Mouse (Mus musculus) left cerebral cortex, postnatal 25 days (tissue): ENCODE data around the gene Slc17a9. TPM values are rescaled to one million over a fixed set of nuclear protein-coding genes. Genes with fewer than 3 reads are reported as not detected.
A peak's percentile ranks its signal among the peaks of the same experiment; 100 is the strongest.

ENCODE experiments used
- DNase-seq, 2 experiments: peaks; one replicate each; pipeline ENCODE4 v3.0.0; 2022; ENCODE audit warnings: low spot score in 2 of 2, mixed read lengths in 1 of 2
- intact Hi-C: fragments of 180-260 bp; cut with DNase I; formaldehyde crosslinking; loops from one replicate; pipeline ENCODE4 v1.15.1; 2025
- total RNA-seq, 2 experiments: library from RNA; stranded (reverse); gene quantifications; 2 replicates each; pipeline ENCODE4 v1.2.3; 2021

The Slc17a9 gene
- total RNA-seq, 2 experiments from 2014 or later = 0.30 to 0.53 TPM

DNA sequence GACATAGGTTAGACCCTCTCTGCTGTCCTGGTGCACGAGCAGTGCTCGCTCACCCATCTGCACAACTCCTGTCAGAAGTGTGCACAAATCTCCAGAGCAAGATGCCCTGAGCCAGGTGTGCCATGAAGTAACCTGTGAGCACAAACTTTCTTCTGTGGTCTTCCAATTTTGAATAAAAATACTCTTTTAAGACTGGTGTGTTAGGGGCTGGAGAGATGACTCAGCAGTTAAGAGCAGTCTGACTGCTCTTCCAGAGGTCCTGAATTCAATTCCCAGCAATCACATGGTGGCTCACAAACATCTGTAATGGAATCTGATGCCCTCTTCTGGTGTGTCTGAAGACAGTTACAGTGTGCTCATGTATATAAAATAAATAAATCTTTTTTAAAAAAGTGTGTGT, 18.3 kb downstream of the Slc17a9 start:
- DNase-seq = no peak
- intact Hi-C loops = no loop called here

DNA sequence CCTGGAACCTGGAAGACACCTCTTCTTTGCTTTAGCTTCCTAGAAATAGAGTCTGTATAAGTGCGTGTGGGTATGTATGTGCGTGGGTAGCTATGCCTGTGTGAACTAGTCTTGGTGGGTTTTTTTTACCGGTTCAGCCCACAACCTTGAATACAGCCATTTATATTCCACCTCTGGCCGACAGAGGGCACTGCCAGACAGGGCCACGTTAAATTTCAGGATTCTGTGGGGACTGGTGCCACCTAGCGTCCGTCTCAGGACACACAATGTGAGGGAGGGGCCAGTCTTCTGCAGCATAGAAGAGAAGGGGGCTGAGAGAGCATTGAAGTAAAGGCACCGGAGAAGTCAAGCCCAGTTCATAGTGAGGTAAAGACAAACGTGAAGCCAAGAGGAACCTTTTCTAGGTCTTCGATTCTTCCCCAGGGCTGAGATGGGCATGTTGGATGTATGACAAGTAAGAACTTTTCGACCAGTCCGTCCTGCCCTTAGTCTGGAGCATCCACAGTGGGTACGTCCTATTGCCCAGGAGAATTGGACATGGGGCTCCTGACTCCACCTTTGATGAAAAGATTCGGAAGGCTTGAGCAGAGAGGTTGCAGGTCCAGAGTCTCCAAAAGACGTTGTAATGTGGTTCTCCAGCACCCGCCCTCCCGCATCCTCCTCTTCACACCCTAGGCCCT, 20.3 kb downstream of the Slc17a9 start:
- DNase-seq = peak; percentile 85 to 92
- intact Hi-C loops = loop anchor here (1.0 to 5.0 kb wide), 4 partner anchors 34 to 183 kb away; no protein-coding TSS in a partner anchor

DNA sequence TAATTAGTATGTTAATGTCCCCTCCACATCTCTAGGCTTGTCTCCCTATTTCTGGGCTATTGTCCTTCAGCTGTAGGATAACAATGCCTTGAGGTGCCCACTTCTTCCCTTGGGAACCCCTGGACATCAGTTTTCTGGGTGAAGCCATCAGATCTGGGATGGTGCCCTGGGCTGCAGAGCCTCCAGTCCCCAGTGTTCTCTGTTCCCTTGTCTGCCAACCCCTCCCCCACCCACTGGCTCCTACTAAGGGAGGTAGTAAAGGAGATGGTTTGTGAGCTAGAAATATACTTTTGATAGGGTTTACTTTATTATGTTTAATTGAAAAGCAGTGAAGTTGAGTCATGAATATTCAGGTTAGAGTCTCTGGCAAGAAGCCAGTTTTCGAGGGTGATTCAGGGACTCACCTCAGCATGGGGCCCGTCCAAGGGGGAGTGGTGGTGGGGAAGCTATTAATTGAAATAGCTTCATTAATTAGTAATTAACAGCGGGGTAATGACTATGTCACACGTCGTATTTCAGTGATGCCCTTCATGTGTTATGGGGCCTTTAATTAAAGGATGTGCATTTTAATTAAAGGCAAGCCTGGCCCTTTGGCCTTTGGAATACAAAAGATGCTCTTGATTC, 21.6 kb downstream of the Slc17a9 start:
- no peak for DNase-seq
- intact Hi-C loops = loop anchor here (5.0 kb wide), 1 partner anchor 184 kb away; no protein-coding TSS in a partner anchor

DNA sequence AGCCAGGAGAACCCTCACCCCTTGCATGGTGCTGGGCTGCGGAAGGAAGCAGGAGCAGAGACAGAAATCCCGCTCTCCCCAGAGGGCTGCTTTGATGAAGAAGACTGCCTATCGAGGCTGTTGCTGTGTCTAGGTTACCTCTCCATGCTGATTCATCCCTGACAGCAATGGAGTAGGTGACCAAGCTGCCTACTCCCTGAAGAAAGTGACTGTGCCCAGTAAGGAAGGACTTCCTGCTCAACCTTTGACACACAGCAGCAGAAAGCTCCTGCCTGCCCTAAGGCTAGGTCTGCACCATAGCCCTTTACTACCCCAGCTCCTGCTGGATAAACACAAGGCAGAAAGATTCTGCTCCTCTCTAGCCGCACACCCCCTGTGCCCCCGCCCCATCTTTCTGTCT, 23.8 kb downstream of the Slc17a9 start:
- DNase-seq = no peak
- intact Hi-C loops = loop anchor here (5.0 kb wide), 1 partner anchor 187 kb away; no protein-coding TSS in a partner anchor

DNA sequence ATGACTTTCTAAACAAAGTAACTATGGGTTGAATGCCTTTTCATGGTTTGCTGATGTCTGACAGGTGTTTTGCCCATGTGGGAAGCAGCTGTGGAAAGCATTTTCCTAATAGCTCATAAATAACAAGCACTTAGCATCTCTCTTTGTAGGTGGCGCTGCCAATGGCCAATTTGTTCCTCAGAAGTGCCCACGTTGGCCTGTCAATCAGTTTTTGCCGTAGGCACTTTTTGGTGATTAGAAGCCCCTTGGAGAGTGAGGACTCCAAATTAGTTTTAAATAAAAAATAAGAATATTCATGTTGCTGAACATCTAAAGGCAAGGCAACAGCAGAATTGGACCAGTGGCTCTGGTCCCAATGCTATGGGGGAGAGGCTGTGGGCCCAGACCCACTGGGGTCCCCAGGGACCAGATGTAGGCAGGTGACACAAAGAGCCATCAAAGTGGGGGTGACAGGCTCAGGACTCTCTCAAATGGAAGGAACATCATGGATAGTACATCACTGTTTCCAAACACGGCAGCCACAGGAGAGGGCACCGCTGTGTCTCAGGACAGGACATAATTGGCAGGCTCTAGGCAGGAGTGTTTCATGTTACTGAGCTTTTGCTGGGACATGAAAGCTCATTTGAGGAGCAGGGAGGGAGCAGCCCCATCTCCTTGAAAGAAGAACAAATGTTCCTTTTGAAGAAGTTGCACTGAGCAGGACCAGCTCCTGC, 30.1 kb downstream of the Slc17a9 start:
- DNase-seq = no peak
- intact Hi-C loops = no loop called here

DNA sequence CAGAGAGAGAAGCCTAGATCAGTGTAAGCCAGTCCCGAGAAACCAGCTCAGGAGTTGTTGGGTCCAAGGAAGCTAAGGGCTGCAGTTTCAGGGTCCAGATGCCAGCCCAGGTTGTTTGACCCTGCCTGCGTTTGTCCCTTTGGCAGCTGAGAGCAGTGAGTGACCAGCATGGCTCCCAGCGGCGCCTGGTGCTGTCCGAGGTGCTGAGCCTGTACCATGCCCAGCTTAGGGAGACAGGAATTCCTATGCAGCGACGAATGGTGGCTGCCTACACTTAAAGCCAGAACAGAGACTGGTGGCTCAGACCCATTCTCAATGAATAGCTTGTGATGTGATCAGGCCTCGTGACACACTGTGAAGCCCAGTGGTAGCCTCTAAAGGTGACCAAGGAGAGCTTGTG, 30.8 kb downstream of the Slc17a9 start:
- intact Hi-C loops = no loop called here
- DNase-seq = no peak

DNA sequence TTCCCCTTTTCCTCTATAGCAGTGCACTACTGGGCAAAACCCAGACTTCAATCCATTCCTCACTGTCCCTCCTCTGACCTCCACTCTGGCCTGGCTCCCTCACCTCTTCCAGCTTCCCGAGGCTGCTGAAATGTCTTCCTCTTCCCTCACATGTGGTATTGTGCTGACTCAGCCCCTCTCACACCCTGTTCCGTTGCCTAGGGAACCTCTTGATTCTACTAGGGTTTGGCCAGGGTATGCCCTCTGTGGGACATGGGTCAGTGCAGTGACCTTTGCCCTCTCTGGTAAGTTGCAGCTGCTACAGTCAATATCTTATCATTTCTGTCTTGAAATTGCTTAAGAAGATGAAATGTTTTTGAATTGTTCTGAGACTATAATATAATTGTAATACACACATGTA, 31.7 kb downstream of the Slc17a9 start:
- intact Hi-C loops = no loop called here
- no peak for DNase-seq

DNA sequence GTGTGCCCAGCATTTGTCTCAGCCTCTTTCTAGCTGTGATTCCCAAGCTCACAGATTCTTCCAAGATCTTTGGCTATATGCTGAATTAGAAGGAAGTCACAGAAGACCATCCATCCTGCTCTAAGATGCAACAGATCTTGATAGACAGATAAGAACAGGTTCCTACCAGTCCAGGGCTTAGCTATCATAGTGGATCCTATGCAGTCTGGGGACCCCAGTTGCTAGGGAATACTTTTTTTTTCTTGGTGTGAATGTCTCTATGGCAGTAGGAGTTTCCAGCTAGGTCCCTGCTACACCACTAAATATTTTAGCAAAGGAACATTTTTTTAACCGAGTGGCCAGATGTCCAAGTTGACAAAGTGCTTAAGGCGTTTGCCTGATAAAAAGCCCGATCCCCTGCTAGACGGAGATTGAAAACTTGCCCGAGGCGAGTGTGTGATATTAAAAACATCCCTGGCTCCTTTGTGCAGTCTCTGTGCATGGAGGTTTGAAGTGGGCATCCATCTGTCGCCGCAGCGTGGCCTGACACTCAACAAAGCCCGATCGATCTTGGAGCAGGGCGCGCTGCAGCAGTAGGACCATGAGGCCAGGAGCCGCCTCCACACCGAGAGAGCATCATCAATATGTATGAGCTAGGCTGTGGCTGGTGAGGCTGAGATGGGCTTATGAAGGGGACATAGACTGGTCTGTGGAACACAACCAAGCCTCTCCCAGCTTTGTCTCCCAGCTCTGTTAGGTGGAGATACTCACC, 33.6 kb downstream of the Slc17a9 start:
- intact Hi-C loops = no loop called here
- DNase-seq = no peak

DNA sequence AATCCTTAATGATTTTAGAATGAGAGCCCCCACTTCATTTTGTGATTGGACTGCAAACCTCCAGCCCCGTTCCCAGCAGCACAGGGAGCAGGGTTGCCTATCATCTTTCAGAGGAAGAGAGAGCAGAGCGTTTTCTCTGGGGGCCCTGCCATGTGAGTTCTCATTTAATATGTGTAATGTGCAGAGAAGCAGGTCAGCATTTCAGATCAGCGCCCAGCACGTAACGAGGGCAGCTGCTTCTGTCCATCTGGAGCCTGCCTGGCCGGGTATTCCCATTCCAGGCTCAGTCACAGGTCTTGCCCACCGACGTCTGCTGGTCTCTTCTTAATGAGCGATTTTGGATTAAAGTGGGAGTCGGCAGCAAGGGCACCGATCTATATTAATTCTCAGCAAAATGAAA, 39.9 kb downstream of the Slc17a9 start:
- intact Hi-C loops = no loop called here
- no peak for DNase-seq

DNA sequence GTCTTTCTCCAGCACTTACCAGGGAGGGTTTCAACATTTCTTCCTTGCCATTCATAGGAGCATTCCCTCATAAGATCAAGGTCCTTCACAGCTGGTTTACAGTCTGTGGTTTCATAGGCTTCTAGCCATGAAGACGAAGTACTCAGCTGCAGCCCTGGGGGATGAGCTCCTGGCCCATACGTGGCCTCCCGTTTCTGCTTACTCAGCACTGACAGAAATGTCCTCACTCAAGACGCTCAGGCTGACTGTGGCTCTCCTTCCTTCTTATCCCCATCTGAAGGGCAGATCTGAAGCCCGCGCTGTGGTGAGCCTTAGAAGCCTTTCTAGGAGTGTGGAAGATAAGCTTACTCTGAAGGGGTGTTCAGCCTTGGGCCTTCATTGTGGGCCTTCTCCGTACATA, 40.6 kb downstream of the Slc17a9 start:
- no peak for DNase-seq
- intact Hi-C loops = no loop called here

DNA sequence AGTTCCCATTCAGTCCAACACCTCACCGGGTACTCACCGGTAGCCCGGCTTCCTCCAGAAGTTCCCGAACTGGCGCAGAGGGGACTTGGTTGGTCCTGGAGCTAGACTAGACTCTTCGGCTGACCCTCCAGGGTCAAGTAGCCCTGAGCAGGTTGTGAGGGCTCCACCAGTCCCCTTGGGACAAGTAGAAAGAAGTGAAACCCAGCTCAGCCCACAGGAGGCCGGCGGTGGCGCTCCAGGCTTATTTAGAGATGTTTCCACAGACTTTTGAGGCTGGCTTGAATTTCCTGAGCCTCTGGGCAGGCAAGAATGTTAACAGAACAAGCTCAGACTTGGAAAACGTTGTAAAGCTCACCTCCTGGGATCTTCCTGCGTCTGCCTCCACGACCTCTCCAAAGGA, 50.2 kb downstream of the Slc17a9 start:
- intact Hi-C loops = loop anchor here (5.0 to 10.0 kb wide), 2 partner anchors 303 to 500 kb away; partner anchors contain the start of gene Cables2
- DNase-seq = no peak

DNA sequence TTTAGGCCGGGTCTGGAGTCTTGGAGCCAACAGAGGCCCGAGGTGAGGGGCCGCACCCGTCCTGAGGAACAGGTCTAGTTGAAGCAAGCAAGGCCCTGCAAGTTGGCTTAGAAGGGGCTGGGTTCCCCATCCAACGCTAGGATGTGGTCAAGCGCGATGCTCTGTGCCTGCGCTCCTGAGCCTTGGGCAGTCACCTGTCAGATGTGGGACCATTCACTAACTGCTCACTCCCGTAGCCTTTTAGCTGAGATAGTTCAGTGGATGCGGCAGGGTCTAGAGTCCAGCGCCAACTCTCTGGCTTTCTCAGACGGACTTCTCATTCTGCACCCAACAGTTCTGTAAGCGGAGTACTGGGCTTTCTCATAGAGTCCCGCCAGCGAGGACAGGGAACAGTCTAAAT, 50.6 kb downstream of the Slc17a9 start:
- intact Hi-C loops = loop anchor here (5.0 to 10.0 kb wide), 2 partner anchors 303 to 501 kb away; partner anchors contain the start of gene Cables2
- DNase-seq = no peak

DNA sequence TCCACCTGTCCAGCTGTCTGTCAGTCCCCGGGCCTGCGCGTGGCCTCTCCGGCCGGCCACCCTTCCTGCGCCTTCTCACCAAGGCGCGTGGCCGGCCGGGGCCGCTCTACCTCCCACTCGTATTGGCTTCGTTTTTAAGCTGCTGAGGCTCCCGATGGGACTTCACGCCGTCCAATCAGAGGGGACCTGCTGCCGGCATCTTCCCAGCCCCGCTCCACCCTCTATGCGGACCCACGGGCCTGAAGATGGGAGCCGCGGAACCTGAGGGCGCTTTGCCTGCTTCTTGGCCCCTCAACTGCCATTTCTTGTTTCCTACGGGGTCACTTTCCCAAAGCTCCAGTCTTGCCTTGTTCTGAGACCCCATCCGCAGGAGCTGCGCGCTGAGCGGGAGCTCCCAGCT, 51.7 kb downstream of the Slc17a9 start, which contains the start of gene Bhlhe23:
Gene Bhlhe23 (minus strand): TSS at position 108 of the 400 bp plus-strand sequence.
- DNase-seq = no peak
- intact Hi-C loops = loop anchor here (5.0 to 10.0 kb wide), 2 partner anchors 304 to 502 kb away; partner anchors contain the start of gene Cables2

DNA sequence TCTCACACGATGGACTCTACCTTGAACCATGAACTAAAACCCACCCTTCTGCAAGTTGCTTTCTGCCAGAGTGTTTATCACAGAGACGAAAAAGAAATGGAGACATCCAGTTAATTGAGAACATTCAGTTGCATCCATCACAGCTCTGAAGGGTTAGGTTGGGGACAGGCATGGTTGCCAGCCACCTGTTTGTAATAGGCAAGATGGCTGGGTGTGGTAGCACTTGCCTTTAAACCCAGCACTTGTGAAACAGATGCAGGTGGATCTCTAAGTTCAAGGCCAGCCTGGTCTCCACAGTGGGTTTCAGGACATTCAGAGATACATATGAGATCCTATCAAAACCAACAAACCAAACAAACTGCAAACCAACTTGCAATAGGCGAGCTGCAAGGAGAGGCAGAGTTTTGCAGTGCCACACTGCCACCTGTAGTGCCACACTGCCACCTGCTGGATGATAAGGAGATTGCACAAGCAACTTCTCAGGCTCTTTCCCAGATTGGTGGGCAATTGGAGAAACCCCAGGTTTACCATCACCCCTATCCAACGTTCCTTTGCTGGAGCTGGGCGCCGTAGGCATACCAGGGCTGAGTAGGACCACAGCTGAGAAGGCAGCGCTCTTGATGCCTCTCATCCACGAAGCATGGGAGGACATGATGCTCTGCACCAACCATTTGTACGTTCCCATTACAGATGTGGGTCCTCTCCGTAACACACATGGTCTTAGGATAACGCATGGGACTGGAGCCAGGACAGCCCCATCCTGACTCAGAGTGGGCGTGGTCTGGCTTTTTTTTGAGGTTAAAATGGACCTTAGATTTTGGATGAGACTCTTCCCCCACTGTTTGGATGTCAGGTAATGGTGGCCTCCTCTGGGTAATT, 54.4 kb downstream of the Slc17a9 start:
- peak; percentile 66 to 71 for DNase-seq
- intact Hi-C loops = loop anchor here (1.0 to 10.0 kb wide), 4 partner anchors 34 to 505 kb away; partner anchors contain the start of gene Cables2

DNA sequence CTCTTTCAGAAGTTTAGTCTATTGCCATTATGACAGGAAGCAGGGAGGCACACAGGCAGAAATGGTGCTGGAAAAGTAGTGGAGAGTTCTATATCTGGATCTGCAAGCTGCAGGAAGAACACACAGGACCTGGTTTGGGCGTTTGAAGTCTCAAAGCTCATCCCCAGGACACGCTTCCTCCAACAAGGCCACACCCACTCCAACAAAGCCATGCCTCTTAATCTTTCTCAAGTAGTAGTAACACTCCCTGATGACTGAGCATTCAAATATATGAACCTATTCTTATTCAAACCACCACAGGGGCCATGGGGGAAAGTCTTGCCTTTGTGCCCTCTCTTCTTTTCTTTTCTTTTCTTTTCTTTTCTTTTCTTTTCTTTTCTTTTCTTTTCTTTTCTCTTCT, 55.2 kb downstream of the Slc17a9 start:
- intact Hi-C loops = no loop called here
- no peak for DNase-seq

DNA sequence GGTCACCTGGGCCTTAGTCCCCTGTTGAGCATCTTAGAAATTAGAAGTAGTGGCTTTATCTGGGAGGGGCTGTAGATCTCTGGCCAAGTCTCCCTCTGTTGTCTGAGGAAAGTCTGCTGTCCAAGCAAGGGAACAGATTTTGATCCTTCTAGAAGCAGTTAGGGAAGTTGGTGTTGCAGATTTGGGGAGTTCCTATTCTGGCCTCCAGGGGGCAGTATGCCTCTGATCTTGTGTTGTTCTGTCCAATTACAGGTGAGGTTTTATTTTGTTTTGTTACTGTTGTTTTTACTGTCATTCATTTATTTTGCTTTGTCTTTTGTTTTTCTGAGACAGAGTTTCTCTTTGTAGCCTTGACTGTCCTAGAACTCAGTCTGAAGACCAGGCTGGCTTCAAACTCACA, 61.7 kb downstream of the Slc17a9 start:
- intact Hi-C loops = loop anchor here (5.0 kb wide), 1 partner anchor 286 kb away; no protein-coding TSS in a partner anchor
- peak in 1 of 2 experiments; percentile 46 for DNase-seq

DNA sequence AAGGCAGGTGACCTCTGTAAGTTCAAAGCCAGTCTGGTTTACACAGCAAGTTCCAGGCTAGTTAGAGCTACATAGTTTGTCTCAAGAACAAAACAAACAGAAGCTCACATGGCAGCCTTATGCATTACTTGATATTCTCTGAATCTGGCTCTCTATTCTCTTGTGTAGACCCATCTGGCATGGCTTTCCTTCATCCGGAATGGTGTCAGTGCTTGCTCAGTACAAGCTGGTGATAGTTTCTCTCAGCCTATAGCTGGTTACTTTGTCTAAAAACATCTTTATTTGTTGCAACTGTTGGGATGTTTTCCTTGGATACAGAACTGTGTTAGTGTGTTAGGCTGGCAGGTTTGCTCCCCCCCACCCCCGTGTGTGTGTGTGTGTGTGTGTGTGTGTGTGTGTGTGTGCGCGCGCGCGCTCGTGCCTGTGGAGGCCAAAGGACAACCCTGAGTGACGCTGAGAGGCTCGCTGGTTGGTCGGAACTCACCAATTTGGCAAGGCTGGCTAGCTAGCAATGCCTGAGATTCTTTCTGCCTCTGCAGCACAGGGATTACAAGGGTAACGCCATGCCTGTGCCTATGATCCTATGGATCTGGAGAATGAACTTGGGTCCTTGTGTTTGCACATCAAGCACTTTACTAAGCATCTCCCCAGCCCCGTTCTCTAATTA, 62.6 kb downstream of the Slc17a9 start:
- intact Hi-C loops = loop anchor here (5.0 kb wide), 1 partner anchor 285 kb away; no protein-coding TSS in a partner anchor

DNA sequence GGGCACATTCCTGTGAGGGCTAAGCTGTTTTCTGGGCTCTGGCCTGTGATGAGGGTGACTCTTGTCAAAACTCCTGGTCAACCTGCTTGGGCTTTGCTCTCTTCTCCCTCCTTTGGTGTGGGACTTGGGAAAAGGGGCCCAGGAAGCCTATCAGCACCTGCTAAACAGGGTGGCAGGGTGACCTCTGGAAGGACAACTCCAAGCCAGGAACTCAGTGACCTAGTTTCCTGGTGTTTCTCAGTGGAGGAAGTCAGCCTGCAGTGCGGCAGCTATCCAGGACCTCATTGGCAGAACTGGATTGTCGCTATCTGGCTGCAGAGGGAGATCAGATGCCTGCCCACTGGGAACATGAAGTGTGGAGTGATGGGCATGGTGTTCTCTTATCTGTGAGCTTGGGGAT, 63.3 kb downstream of the Slc17a9 start:
- DNase-seq = peak in 1 of 2 experiments; percentile 34
- intact Hi-C loops = loop anchor here (5.0 kb wide), 1 partner anchor 284 kb away; no protein-coding TSS in a partner anchor

More for the DNA sequence above, 62.6 kb downstream of the Slc17a9 start:
- no peak for DNase-seq
